Mouse (Mus musculus): ENCODE results near the gene Dbn1.
A peak's percentile ranks its signal among the peaks of the same experiment; 100 is the strongest.

Dbn1 gene

DNA sequence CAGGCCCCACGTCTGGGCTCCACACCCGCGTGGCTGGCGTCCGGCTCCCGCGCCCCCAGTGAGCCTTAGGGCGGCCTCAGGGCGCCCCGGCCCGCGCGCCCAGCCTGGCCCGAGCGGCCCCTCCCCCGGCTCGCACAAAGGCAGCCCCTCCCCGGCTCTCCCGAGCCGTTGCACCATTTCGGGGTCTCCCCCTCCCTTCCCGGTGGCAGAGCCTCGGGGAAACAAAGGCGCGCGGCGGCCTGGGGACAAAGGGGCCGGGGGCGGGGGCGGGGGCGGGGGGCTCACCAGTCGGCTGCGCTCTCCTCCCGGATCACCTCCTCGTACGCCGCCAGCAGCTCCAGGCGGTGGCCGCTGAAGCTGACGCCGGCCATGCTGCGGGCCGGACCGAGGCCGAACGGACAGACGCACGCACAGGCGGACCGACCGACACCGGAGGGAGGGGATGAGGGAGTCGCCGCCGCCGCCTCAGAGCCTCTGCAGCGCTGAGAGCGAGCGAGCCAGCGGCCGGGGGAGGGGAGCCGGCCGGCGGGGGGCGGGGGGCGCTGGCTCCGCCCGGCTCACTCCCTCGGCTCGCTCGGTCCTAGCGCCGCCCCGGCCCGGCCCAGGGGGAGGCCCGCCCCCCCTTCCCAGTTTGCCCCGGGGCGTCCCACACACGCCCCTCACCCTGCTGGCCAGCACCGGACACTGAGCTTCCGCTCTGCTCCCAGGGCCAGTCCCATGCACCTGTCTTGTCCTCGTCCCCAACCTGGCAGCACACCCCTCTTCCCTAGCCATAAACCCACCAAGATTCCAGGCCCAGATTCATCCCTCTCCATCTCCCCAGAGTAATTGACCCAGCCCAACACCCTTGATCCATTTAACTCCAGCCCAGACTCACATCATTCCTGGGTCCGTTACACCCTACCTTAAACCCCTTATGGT lies at the start of gene Dbn1:
Gene Dbn1, minus strand, starts transcription at position 534 of the 921 bp plus-strand sequence.
- no peak for DNase-seq

- peak; percentile 98 to 99 for DNase-seq
These were observed 48.6 kb upstream of the Dbn1 start, which contains the start of gene Ddx41 for GRCm38 (mm10) chr13:55536194-55537175. Ddx41 (minus strand) TSS chr13:55536658.

GRCm38 (mm10) chr13:55535796-55536193 lies 47.9 kb upstream of the Dbn1 start:
- DNase-seq = no peak

GRCm38 (mm10) chr13:55535191-55535590 lies 47.3 kb upstream of the Dbn1 start:
- DNase-seq = no peak

GRCm38 (mm10) chr13:55529198-55529915 lies 41.4 kb upstream of the Dbn1 start, which contains the start of gene Dok3:
Dok3 (minus strand) TSS chr13:55529296.
- DNase-seq = peak; percentile 64 to 73

DNA sequence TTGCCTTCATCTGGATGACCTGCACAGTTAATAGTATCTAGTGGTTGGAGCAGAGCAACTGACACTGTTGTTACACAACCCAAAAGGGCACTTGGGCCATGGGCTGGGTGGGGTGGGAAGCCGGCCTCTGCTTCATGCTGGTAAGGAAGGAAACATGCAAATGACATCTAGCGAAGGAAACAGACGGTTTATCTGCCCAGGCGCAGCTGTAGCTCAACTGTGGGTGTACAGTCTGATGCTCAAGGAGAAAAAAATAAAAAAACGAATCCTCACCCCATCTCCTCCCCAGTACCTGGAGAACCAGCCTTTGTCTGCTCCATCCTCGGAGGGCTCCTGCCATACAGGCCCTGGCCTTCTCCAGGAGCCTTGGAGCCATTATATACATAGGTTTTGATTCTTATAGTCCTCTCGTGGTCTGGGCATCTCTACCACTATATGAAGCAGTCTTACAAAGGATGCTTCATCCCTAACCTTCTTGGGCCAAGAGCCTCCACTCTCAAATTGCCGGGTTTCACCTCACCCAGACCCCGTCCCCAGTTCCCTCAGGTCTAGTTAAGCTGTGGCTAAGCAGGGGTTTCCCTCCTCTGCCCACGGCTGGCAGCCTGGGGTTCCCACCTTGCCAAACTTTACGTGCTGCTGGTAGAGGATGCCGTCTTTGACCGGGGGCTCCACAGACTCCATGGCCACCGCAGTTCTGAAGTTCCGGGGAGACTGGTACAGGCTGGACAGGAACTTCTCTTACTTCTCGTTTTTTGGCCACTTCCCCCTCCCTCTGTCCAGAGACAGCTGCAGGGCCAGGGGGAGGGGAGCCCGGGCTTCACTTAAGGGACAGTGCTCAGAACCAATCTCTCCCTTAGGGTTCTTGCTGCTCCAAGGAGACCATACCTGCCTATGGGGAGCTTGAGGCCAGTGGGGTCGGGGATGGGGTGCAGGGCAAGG lies 40.2 kb upstream of the Dbn1 start:
- peak; percentile 64 for DNase-seq

DNA sequence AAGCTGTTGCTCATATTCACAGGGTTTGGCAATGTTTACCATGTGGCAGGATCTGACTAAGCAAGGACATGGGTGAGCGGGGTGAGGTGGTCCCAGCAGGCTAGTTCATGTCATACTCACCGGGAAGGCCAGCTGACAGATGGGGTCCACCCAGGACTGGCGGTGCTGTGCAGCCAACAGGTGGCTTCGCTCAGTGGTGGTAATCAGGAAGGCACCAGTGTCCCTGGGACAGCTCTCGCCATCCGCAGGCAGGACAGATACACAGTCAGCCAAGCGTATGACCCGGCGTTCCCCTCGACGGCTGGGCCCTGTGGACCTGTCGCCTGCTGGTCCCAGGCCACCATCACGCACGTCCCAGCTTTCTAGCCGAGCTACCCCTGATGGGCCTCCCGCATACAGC lies 39.3 kb upstream of the Dbn1 start:
- DNase-seq = peak; percentile 38 to 45

DNA sequence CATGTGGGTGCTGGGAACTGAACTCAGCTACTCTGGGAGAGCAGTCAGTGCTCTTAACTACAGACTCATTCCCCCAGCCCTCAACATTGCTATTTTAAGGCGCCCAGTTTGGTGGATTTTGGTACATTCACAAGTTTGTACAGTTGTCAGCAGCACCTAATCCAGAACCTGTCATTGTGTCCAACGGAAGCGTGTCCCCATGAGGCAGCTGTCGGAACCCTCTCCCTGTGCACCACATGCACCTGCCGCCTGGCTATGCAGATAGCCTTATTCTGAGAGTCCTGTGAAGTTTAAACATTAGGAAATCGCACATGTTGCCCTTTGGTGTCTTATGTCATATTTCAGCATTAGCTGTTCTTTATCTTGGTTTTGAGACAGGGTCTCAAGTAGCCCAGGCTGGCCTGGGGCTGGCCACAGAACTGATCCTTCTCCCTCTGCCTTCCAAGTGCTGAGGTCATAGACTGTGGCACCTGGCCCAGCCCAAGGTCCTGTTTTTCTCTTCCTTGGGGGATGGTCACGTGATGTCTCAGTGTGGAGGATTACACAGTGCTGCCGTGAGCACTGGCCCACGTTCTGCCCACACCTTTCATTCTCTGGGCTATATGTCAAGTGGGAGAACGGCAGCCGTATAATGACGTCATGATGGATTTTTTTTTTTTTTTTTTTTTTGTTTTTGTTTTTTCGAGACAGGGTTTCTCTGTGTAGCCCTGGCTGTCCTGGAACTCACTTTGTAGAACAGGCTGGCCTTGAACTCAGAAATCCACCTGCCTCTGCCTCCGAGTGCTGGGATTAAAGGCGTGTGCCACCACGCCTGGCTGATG lies 38.0 kb upstream of the Dbn1 start:
- DNase-seq = no peak

- DNase-seq = no peak
These were observed 36.2 kb upstream of the Dbn1 start for GRCm38 (mm10) chr13:55523951-55524600.

GRCm38 (mm10) chr13:55523278-55523677 lies 35.4 kb upstream of the Dbn1 start:
- peak in 1 of 2 experiments; percentile 22 for DNase-seq

- no peak for DNase-seq
These were observed 34.8 kb upstream of the Dbn1 start for GRCm38 (mm10) chr13:55522730-55523129.

- DNase-seq = no peak
These were observed 31.7 kb upstream of the Dbn1 start for GRCm38 (mm10) chr13:55519606-55520005.

GRCm38 (mm10) chr13:55516955-55517354 lies 29.0 kb upstream of the Dbn1 start:
- DNase-seq = peak; percentile 65 to 89

DNA sequence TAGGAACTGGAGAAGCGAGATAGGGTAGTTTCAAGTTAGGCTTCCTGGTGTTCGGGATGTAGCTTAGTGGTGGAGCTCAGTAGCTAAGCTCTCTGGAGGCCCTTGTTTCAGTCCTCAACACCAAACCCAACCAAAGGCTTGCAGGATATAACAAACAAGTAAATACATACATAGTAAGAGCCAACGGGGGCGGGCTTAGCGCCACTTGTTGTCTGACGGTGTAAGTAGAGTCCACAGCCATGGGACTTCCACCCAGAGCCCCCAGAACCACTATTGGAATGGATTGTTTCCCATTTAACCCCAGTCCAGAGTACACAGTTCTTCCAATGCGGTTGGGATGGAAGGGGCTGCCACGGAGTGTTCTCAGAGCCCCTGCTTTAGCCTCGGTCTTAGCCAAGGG lies 25.9 kb upstream of the Dbn1 start:
- DNase-seq = no peak

DNA sequence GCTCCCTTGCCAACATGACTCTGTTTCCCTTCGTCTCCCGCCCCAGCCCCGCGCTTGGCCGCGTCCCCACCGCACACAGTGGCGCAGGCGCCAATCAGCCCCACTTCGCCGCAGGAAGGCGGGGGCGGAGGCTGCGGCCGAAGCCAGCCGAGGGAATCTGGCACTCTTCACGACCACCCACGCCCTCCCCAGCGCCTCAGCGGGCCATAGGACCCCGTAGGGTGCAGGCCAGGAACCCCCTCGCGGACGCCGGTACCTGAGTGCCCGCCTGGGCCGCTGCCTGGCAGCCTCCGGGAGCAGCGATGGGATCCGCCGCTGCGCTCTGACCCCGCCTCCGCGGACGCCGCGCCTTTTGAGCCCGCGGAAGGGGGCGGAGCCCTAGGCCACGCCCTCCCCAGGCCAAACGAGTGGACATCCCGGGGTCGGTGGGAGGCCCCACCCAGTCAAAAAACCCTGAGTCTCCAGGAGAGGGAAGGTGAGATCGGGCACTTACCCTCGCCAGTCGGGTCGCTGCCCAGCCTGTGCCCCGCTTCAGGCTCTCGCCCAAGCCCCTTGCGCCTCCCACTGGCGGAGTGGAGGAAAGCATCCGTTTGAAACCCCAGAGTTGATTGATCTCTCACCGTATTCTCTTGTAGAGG lies 25.3 kb upstream of the Dbn1 start, which contains the start of gene Pdlim7:
Gene Pdlim7, minus strand, starts transcription at position 566 of the 638 bp plus-strand sequence.
- peak; percentile 77 to 91 for DNase-seq

DNA sequence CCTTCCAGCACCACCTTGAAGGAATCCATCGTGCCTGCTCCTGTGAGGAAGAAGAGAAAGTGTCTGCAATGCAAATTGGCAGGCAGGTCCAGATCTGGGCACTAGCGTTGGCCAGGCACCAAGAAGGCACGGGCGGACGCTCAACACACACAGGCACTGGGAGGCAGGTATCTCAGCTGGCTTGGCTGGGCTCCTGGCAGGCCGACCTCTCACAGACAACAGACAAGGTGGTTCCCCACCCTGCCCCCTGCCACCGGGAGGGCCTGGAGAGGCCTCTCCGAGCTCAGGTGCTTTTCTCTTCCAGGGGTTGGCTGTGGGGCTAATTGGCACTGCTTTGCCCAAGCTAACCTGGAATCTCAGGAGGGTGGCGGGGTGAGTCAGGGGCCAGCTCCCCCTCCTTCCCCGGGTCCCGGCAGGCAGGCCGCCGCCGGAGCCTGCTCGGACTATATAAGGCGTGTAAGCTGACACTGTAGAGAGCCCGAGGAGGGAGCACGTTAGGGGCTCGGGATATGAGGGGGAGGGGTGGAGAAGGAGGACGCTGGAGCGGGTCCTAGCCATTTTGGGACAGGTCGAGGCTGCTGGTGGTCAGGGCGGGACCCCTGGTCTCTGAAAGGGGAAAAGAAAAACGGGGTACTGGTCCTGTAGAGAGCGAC lies 24.6 kb upstream of the Dbn1 start:
- DNase-seq = no peak

- no peak for DNase-seq
These were observed 23.6 kb upstream of the Dbn1 start for GRCm38 (mm10) chr13:55511492-55511861.

DNA sequence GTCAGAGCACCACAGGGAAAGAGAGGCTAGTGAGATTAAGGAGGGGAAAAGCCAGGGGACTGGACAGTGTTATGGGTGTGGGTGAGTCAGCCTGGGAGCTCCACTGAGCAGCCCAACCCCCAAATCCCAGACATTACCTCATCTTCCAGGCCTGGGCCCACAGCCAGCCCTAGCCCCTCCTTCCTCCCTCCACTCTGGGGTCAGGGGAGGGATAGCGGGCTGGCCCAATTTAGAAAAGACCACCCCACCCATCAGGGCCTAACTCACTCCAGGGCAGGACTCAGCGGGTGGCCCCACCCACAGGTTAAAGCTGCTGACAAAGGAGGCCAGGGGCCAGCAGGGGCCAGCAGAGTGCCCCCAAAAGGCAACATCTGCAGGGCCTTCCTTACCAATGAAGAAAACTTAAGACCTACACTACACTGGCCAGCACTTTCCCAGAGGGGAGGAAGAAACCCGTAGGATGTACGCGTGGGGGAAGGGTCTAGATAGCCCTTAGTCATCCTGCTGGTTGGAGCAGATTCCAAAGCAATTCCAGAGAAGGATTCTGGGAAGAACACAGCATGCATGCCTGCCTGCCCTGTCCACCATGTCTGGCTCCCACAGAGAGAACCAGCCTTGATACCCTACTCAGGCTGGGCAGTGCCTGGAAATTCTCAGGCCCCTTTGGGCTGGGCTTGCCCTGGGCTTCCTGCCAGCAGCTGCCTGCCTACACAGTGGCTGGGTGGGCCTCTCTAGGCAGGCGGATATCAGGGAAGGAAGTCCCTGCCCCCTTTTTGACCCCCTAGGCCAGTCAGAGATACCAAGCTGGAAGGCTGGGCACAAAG lies 23.0 kb upstream of the Dbn1 start:
- DNase-seq = no peak

All from spleen, adult 18-20 months (tissue).